Comparison of ENCODE assay signal across 8 mouse cellular contexts in genomic region chr5:139174556-139175547, GRCm38 (mm10). TPM values are rescaled to one million over a fixed set of nuclear protein-coding genes. Genes with fewer than 3 reads are reported as not detected.
A peak's percentile ranks its signal among the peaks of the same experiment; 100 is the strongest.
DNase-seq lines count a peak whose midpoint lies in the region; ATAC-seq lines count a peak whose summit lies in the region.

No protein-coding gene starts in this region.

- no peak overlapping the region for H3K4me3 ChIP-seq in embryonic facial prominence, embryonic 11.5 days (ENCODE audit: low read depth, low read length)
- H3K4me3 ChIP-seq in embryonic facial prominence, embryonic 10.5 days: no peak overlapping the region
- H3K4me3 ChIP-seq in kidney, embryonic 14.5 days (ENCODE audit: low read length): no peak overlapping the region
- H3K4me3 ChIP-seq in midbrain, embryonic 12.5 days: no peak overlapping the region

- H3K27me3 ChIP-seq in embryonic facial prominence, embryonic 11.5 days (ENCODE audit: control insufficient read depth, insufficient read depth, low read length): no peaks in the 10 kb centered on the region
- H3K27me3 ChIP-seq in embryonic facial prominence, embryonic 10.5 days (replicated peaks; ENCODE audit: low read depth, poor library complexity, severe bottlenecking): no peaks in the 10 kb centered on the region
- H3K27me3 ChIP-seq in kidney, embryonic 14.5 days (ENCODE audit: control insufficient read depth, insufficient read depth, low read length): no peaks in the 10 kb centered on the region
- no peaks in the 10 kb centered on the region for H3K27me3 ChIP-seq in midbrain, embryonic 12.5 days

- no peak for DNase-seq in embryonic facial prominence, embryonic 11.5 days (ENCODE audit: low spot score)
- DNase-seq in embryonic facial prominence, embryonic 10.5 days (ENCODE audit: low spot score): no peak
- peak; percentile 32 for DNase-seq in adrenal gland, postnatal 25 days
- DNase-seq in heart, adult 9 months (ENCODE audit: low spot score in 2 of 2): peak; percentile 39 to 57
- DNase-seq in layer of hippocampus, postnatal 14 days (ENCODE audit: low spot score in 2 of 2): no peak
- no peak for DNase-seq in urinary bladder, postnatal 4 days (ENCODE audit: low spot score in 2 of 2)

- H3K4me1 ChIP-seq in embryonic facial prominence, embryonic 11.5 days (ENCODE audit: control insufficient read depth, insufficient read depth, low read length): no peaks in the 10 kb centered on the region
- H3K4me1 ChIP-seq in embryonic facial prominence, embryonic 10.5 days: no peaks in the 10 kb centered on the region
- H3K4me1 ChIP-seq in kidney, embryonic 14.5 days (ENCODE audit: control insufficient read depth, insufficient read depth, low read length): peaks cover 20% of the 10 kb centered on the region
- no peaks in the 10 kb centered on the region for H3K4me1 ChIP-seq in midbrain, embryonic 12.5 days

- 89% methylated on average over 9 of the region's 10 CpGs for WGBS in embryonic facial prominence, embryonic 11.5 days
- WGBS in embryonic facial prominence, embryonic 10.5 days: 84% methylated on average over 10 of the region's 10 CpGs
- 13% methylated on average over 10 of the region's 10 CpGs for WGBS in kidney, embryonic 14.5 days
- WGBS in midbrain, embryonic 12.5 days: 52% methylated on average over 10 of the region's 10 CpGs

- ATAC-seq in embryonic facial prominence, embryonic 11.5 days (replicated peaks; ENCODE audit: insufficient number of reproducible peaks, low FRiP score, low TSS enrichment, low read depth): 0 out of 2 replicates have a peak, but pooled peaks have one; percentile 20
- peak; percentile 78 for ATAC-seq in kidney, embryonic 14.5 days (ENCODE audit: low FRiP score, low TSS enrichment)
- ATAC-seq in midbrain, embryonic 12.5 days (ENCODE audit: low FRiP score, low read depth): no peak

- H3K27ac ChIP-seq in embryonic facial prominence, embryonic 11.5 days (replicated peaks; ENCODE audit: low read depth, low read length): no peak overlapping the region
- H3K27ac ChIP-seq in embryonic facial prominence, embryonic 10.5 days (replicated peaks): no peak overlapping the region
- peak overlapping the region; percentile 88 for H3K27ac ChIP-seq in kidney, embryonic 14.5 days (ENCODE audit: low read depth, low read length)
- H3K27ac ChIP-seq in midbrain, embryonic 12.5 days (replicated peaks): peak overlapping the region; percentile 42; the same call in 1 of the 2 replicates

- H3K9ac ChIP-seq in embryonic facial prominence, embryonic 11.5 days (replicated peaks; ENCODE audit: low read length): no peak overlapping the region
- H3K9ac ChIP-seq in kidney, embryonic 14.5 days (ENCODE audit: low read depth, low read length): no peak overlapping the region
- no peak overlapping the region for H3K9ac ChIP-seq in midbrain, embryonic 12.5 days (replicated peaks)

- no peaks in the 10 kb centered on the region for H3K9me3 ChIP-seq in embryonic facial prominence, embryonic 11.5 days (replicated peaks; ENCODE audit: control insufficient read depth, low read length)
- no peaks in the 10 kb centered on the region for H3K9me3 ChIP-seq in embryonic facial prominence, embryonic 10.5 days
- H3K9me3 ChIP-seq in kidney, embryonic 14.5 days (ENCODE audit: control insufficient read depth, low read length): no peaks in the 10 kb centered on the region
- H3K9me3 ChIP-seq in midbrain, embryonic 12.5 days: no peaks in the 10 kb centered on the region

- H3K4me2 ChIP-seq in embryonic facial prominence, embryonic 11.5 days (ENCODE audit: low read depth, low read length): no peak overlapping the region
- H3K4me2 ChIP-seq in kidney, embryonic 14.5 days (replicated peaks; ENCODE audit: low read depth, low read length): no peak overlapping the region
- no peak overlapping the region for H3K4me2 ChIP-seq in midbrain, embryonic 12.5 days (replicated peaks)

- peaks cover 11% of the 10 kb centered on the region for H3K36me3 ChIP-seq in embryonic facial prominence, embryonic 11.5 days (replicated peaks; ENCODE audit: control insufficient read depth, insufficient read depth, low read depth, low read length)
- H3K36me3 ChIP-seq in embryonic facial prominence, embryonic 10.5 days (replicated peaks): peaks cover 97% of the 10 kb centered on the region
- H3K36me3 ChIP-seq in kidney, embryonic 14.5 days (ENCODE audit: control insufficient read depth, insufficient read depth, low read length): peaks cover 52% of the 10 kb centered on the region
- peaks cover 78% of the 10 kb centered on the region for H3K36me3 ChIP-seq in midbrain, embryonic 12.5 days

RNA-seq across cellular contexts. Expression of gene Dnaaf5, which starts 24.8 kb away (rescaled TPM):
- 6.8 and 7.4 TPM in 2 replicates for polyA plus RNA-seq in embryonic facial prominence, embryonic 11.5 days (2014; fragmentation: Nextera tagmentation; extraction: Ambion mirVana)
- 9.6 and 10.6 TPM in 2 replicates for polyA plus RNA-seq in embryonic facial prominence, embryonic 10.5 days (2016; fragmentation: Nextera tagmentation; extraction: Ambion mirVana)
- total RNA-seq in adrenal gland, postnatal 25 days (2021): 20.7 and 25.3 TPM in 2 replicates
- polyA plus RNA-seq in kidney, embryonic 14.5 days (2014; fragmentation: Nextera tagmentation; extraction: Ambion mirVana): 9.1 and 11.5 TPM in 2 replicates
- 6.7 and 6.9 TPM in 2 replicates for polyA plus RNA-seq in midbrain, embryonic 12.5 days (2016; fragmentation: Nextera tagmentation; extraction: Ambion mirVana)
- total RNA-seq in layer of hippocampus, postnatal 14 days (2021): 1 to 10 TPM; 7.0 to 7.4 TPM

RNA-seq across cellular contexts. Expression of gene Prkar1b, which starts 25.1 kb away (rescaled TPM):
- 8.7 and 11.7 TPM in 2 replicates for polyA plus RNA-seq in embryonic facial prominence, embryonic 11.5 days (2014; fragmentation: Nextera tagmentation; extraction: Ambion mirVana)
- polyA plus RNA-seq in embryonic facial prominence, embryonic 10.5 days (2016; fragmentation: Nextera tagmentation; extraction: Ambion mirVana): 7.3 and 9.0 TPM in 2 replicates
- 20.9 and 28.5 TPM in 2 replicates for total RNA-seq in adrenal gland, postnatal 25 days (2021)
- 10.0 and 15.7 TPM in 2 replicates for polyA plus RNA-seq in kidney, embryonic 14.5 days (2014; fragmentation: Nextera tagmentation; extraction: Ambion mirVana)
- 45.5 and 50.4 TPM in 2 replicates for polyA plus RNA-seq in midbrain, embryonic 12.5 days (2016; fragmentation: Nextera tagmentation; extraction: Ambion mirVana)
- total RNA-seq in layer of hippocampus, postnatal 14 days (2021): 100 to 1,000 TPM; 387 to 389 TPM

RNA-seq across cellular contexts. Expression of gene Sun1, which starts 25.6 kb away (rescaled TPM):
- 42.9 and 45.9 TPM in 2 replicates for polyA plus RNA-seq in embryonic facial prominence, embryonic 11.5 days (2014; fragmentation: Nextera tagmentation; extraction: Ambion mirVana)
- 50.5 and 50.6 TPM in 2 replicates for polyA plus RNA-seq in embryonic facial prominence, embryonic 10.5 days (2016; fragmentation: Nextera tagmentation; extraction: Ambion mirVana)
- total RNA-seq in adrenal gland, postnatal 25 days (2021): 87.9 and 109 TPM in 2 replicates
- polyA plus RNA-seq in kidney, embryonic 14.5 days (2014; fragmentation: Nextera tagmentation; extraction: Ambion mirVana): 29.2 and 59.5 TPM in 2 replicates
- polyA plus RNA-seq in midbrain, embryonic 12.5 days (2016; fragmentation: Nextera tagmentation; extraction: Ambion mirVana): 48.1 and 53.1 TPM in 2 replicates
- total RNA-seq in layer of hippocampus, postnatal 14 days (2021): 10 to 100 TPM; 66.9 to 73.5 TPM

Comparison
In these comparisons a context has a peak if more than half of its experiments do, and no peak if none do; other contexts are left out.
1. DNase-seq: peak in adrenal gland, postnatal 25 days (single experiment) and heart, adult 9 months (2 of 2); none in embryonic facial prominence, embryonic 11.5 days (single experiment), embryonic facial prominence, embryonic 10.5 days (single experiment), layer of hippocampus, postnatal 14 days (0 of 2) and urinary bladder, postnatal 4 days (0 of 2).
2. H3K27ac ChIP-seq: peak in kidney, embryonic 14.5 days (single experiment) and midbrain, embryonic 12.5 days (single experiment); none in embryonic facial prominence, embryonic 11.5 days (single experiment) and embryonic facial prominence, embryonic 10.5 days (single experiment).